Mouse (Mus musculus) cerebellum, adult 2 months (tissue): Measurements from ENCODE around the gene Gpalpp1.

Experiments used
- CTCF ChIP-seq: fragments of 200-500 bp; IDR thresholded peaks from 2 replicates; pipeline ENCODE4 v1.5.1; 2011; ENCODE audit warnings: low read depth, mild to moderate bottlenecking, control low read depth, low read length, moderate library complexity, borderline replicate concordance; ENCODE audit not compliant: insufficient read depth
- POLR2A ChIP-seq: fragments of 200-500 bp; IDR thresholded peaks from 2 replicates; pipeline ENCODE4 v1.6.1; 2011; ENCODE audit warnings: low read length, control low read depth, borderline replicate concordance; ENCODE audit not compliant: insufficient read depth

- TF ChIP-seq CTCF (no peak), POLR2A (no peak)
These were observed 8.4 kb upstream of the Gpalpp1 start for GRCm38 (mm10) chr14:76118963-76119362.
